Mouse (Mus musculus) ES-CJ7 (cell line): ENCODE results near the gene Nubp1.

Source experiments
- DNase-seq: peaks from one replicate; pipeline ENCODE4 v3.0.0; 2011; ENCODE audit warnings: low read depth, low spot score

Gene Nubp1

DNA sequence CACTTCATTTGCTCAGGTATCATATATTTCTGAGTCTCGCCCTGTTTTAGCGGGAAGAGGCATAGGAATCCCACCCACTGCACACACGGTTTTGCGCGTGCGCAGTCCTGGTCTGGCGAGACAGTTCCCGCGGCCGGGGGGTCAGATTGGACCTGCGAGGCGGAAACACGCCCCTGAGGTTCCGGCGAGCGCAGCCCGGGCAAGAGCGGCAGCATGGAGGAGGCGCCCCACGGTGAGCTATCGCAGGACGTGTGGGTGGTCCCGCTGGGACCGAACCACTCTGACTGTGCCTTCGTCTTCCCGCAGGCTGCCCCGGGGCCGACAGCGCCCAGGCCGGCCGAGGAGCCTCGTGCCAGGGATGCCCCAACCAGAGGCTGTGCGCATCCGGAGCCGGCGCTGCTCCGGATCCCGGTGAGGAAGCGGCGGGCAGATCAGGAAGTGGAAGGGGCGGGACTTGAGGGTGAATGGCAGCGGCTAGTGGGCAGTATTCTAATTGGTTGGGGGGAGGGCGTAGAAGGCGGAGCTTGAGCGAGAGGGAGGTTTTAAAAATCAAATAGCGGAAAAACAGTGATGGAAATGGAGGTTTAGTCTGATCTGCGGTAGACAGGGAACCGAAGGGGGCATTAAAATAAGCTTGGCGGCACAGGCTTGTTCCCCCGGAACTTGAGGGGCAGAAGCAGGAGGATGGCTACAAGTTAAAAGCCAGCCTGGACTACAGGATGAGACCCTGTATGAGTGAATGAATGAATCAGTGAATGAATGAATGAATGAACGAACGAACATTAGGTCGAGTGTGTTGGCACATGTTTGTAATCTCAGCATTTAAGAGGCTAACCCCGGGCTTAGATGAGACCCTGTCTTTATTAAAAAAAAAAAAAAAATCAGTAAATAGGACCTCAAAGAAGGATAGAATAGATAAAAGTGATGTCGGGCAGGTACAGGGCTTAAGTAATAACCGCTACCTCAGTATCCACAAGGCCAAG, at the start of gene Nubp1:
TSS of gene Nubp1 (plus strand) at position 185 of the 983 bp plus-strand sequence.
- peak; percentile 96 for DNase-seq

DNA sequence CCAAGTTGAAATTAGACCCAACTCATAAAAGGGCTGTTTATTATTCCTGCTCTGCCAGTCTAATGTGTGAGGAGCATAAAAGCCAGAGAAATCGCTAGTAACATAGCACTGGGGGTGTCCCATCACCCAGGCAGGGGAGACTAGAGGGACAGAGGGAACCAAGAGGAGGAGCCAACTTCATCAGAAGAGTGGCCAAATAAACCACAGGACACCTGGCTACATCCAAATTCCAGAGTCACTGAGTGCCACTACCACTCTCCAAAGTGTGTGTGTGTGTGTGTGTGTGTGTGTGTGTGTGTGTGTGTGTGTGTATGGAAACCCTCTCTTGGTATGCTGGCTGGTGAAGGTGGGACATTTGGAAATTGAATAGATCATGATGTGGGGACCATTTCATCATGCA, 48.7 kb upstream of the Nubp1 start:
- DNase-seq = no peak

DNA sequence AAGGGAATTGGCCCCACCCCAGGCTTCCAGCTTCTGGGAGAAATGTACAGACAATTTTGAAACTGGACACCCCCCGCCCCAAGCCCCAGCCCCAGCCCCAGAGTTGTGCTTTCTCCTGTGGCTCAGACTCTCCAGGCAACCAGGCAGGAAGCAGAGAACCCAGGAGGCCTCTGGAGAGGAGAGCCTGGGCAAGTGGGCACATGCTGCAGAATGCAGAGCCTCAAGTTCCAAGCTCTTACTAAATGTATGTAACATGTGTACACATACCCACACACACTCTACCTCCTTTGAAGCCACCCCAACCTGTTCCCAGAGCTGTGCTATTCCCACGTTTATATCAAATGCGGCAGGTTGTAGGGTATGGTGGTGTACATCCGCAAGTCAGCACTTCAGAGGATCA, 46.0 kb upstream of the Nubp1 start:
- DNase-seq = no peak

DNA sequence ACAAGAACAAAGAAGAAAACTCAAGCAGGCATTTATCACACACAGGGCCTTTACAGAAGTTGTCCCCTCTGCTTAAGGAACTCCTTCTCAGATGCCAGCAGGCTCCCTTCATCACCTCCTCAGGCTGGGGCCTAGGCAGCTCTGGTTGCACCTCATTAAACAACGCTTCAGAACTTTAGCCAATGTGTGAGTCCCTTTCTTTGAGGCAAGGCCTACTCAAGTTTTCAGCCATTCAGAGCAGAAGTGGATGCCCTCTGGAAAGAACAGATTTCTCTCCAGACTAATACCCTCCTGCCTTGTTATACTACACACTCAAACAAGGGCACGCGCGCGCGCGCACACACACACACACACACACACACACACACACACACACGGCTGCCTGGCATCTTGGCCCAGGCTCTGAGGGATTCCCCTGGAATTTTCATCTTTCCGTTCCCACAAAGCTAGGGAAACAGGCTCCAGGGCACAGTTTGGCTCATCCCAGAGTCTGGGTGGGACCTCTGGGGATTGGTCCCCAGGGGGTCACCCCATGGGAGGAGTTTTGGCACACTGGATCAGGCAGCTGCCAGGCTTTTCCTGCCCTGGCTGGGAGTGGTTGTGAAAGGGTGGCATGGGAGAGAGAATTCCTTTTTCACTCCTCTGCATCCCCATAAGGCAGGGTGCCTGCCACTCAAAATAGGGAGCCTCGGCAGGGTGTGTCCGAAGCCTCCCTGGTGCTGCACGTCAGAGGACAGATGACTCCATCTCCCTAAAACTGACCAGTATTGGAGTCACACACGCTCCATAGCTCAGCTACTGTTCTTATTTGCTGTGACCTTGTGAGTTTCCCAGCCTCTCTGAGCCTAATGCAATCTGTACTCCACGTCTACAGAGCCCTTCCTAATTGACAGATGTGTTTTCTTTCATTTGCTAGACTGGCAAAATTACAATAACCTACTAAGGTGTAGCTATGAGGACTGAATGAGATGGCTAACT, 45.2 kb upstream of the Nubp1 start:
- peak; percentile 17 for DNase-seq

DNA sequence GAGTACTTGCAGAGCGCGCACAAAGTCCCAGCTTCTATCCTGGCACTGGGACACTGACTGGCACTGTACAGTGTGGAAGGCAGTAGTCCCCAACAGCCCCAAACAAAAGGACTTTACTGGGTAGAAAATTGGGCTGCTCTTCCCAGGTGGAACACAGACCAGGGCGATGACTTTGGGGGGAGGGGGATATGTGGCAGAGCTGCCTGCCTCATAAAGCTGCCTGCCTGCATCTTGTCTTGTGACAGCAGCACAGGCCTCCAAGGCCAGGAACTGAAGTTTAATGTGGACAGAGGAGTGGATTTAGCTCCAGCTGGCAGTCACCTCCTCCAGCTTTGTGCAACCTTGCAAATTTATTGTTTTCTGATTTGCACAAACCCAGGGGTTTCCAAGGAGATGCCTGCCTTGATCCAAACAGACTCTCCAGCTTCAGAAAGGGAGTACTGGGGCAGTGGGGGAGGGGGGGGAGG, 42.2 kb upstream of the Nubp1 start:
- DNase-seq = no peak

DNA sequence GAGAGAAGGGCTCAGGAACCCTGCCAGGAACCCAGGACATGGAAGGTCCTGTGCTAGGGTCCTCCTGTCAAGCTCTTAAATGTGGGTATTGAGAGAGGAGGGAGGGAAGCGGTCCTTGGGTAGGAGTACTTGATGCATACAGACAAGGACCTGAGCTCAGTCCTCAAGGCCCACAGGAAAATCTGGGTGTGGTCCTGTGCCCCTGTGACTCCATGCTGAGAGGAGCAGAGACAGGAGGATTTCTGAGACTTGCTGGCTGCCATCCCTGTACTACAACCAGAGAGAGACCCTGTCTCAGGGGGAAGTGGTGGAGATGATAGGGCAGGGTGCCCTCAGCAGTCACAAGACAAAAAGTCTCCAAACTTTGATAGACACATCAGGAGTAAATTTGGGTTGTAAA, 41.8 kb upstream of the Nubp1 start:
- peak; percentile 57 for DNase-seq

DNA sequence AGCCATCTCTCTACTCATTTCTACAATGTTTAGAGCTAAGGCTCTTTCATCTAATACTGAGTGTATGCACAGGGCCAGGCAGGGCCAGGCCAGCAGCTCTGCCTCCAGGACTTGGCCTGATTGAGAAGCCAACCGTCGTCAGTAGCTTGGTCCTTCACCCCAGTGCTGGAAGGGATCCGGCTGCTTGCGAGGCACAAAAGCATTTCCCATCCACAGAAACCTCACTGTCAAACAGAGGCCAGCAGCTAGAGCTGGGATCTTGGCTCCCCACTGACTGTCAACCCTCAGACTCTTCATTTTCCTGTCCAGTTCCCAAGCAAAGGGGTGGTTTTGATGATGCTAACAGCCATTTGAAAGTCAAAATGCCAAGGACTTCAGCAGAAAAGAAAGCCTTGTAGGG, 39.4 kb upstream of the Nubp1 start:
- DNase-seq = no peak

DNA sequence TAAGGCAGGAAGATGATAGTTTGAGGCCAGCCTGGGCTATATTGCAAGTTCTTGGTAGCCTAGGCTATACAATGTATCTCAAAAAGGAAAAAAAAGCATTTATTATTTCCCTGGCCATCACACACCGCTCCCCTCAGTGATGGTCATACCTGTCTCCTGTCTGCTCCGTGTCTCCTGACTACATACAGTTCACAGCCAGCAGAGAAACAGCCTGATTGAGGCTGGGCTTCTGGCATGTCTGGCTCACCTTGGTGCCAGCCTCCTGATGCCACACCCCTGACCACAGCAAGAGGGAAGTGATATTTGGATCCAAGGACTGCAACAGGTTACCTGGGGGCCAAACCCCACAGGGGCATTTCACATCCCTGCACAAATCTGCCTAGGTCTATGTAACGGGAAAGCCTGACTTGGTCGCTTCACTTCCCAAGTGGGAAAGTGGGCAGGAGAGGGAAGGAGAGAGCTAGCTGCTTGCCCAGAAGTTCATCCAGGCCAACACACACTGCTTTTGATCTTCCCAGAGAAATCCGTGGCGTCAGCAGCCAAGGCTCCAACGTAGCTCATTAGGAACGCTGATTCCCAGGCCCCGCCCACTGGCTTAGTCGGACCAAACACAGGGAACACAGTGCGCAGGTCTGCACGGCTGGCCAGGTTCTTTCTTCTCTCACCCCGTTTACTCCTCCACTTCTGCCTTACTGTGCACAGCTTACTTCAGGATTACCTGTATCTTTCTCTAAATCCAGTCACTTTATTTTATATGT, 37.3 kb upstream of the Nubp1 start:
- peak; percentile 52 for DNase-seq

DNA sequence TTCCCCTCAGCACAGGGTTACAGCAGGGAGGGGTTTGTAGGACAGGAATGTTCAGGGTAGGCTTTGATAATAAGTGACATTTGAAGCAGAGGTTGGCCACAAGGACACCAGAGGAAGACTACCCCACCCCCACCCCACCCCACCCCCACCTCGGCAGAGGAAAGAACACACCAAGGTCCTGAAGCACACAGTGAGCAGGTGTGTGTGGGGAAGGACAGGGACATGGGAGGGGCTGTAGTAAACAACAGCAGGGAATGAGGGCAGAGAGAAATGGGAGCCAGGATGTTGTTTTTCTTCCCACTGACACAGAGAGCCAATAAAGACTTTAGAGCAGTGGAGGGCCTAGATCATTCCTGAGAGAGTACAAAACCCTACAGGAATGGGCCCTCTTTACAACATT, 34.5 kb upstream of the Nubp1 start:
- no peak for DNase-seq

DNA sequence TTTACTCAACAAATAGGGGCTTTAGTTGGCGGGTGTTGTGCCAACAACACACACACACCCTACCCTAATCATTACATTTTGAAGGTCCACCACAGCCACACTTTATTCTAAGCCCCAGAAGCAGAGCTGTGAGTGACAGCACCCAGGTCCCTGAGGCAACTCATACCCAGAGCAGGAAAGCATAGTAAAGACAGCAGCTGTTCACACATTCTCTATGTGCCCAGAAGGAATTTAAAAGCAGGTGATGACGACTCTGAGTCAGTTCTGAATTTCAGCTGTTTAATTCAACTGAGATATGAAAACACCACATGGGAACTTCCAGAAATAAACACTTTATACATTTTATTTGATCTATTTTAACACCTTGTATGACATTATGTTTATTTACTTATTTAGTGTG, 32.2 kb upstream of the Nubp1 start:
- DNase-seq = no peak

DNA sequence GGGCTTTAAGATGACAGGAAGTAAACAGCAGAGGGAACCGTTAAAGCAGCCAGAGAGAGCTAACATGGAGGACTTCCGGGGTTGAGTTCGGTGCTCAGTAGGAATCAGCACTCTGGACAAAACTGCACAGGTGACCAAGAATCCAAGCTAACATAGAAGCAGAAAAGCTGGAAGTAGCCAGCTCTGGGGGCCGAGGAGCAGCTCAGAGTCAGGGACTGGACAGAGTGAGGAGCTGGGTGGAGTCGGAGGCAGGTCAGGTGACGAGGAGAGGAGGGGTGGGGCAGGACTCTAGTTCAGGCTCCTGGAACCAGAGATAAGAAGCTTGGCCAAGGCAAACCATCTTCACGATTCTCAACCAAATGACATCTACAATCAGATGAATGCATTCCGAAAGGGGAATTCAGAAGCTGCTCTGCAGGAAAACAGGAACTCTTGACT, 27.7 kb upstream of the Nubp1 start:
- DNase-seq = no peak

DNA sequence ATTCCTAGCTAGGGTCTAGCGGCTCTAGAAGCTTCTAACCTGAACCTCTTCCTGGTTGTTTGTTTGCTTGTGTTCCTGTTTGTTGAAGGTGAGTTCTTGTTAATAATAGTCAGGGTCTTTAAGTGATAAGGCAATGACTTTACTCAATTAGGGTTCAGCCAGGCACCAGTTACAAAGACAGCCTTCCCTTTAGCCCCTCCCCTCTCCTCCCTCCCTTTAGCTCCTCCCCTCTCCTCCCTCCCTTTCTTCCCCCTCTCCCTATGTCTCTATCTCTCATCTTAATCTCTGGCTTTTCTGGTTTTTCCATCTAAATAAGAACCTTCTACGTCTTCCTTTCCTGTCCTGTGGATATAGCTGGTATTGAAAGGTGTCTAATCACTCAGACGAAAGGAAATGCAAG, 27.2 kb upstream of the Nubp1 start:
- no peak for DNase-seq

DNA sequence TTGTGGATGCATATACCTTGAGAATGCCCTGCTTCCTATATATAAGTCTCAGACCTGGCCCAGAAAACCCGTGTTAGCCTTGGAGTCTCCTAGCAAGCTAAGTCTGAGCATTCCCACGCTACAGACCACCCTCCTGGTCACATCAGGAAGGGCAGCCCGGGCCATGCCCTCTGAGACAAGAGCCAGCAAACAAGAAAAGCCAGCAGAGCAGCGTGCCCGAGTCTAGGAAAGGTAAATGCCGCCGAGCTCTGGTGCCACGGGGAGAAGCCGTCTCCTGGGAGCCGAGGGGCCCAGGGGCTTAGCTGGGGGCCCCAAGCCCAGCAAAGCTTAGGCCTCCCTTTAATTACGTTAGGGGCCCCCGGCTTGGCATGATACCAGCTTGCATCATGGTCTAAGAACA, 26.5 kb upstream of the Nubp1 start:
- DNase-seq = no peak

DNA sequence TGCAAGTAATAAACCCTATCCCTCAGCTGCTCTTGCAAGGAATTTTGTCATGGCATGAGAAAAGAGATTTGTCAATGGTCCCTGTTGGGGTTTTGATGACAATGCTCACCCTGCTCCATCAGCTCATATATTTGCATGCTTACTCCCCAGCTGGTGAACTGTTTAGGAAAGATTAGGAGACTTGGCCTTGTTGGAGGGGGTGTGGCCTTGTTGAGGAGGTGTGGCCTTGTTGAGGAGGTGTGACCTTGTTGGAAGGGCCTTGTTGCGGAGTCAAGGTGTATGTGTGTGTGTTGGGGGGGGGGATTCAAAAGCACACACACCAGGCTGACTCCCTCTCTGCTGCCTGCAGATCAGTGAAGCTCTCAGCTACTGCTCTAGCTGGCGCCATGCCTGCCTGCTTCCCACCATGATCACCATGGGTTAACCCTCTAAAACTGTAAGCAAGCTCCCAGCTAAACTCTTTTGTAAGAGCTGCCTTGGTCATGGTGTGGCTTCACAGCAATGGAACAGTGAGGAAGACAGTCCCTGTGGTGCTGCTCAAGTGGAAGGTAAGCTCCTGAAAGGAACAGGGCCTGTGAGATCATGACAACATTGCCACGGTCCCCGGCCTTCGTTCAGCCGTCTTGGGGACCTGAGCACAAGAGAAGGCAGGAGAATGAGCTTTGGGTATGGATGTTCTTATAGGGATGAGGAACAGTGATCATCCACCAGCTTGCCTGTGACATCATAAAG, 22.9 kb upstream of the Nubp1 start:
- no peak for DNase-seq

DNA sequence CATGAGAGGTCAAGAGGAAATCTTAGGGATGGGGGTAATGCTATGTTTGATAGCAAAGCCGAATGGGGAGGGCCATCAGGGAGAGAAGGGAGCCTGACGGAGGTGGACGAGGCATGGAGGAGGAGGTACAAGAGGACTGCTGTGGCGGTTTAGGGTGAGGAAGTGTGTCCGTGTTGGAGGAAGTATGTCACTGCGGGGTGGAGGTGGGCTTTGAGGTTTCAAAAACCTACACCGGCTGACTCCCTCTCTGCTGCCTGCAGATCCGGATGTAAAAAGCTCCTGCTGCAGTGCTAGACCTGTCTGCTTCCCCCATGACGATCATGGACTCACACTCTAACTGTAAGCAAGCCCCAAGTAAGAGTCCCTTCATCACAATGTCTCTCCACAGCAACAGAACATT, 19.2 kb upstream of the Nubp1 start:
- no peak for DNase-seq

DNA sequence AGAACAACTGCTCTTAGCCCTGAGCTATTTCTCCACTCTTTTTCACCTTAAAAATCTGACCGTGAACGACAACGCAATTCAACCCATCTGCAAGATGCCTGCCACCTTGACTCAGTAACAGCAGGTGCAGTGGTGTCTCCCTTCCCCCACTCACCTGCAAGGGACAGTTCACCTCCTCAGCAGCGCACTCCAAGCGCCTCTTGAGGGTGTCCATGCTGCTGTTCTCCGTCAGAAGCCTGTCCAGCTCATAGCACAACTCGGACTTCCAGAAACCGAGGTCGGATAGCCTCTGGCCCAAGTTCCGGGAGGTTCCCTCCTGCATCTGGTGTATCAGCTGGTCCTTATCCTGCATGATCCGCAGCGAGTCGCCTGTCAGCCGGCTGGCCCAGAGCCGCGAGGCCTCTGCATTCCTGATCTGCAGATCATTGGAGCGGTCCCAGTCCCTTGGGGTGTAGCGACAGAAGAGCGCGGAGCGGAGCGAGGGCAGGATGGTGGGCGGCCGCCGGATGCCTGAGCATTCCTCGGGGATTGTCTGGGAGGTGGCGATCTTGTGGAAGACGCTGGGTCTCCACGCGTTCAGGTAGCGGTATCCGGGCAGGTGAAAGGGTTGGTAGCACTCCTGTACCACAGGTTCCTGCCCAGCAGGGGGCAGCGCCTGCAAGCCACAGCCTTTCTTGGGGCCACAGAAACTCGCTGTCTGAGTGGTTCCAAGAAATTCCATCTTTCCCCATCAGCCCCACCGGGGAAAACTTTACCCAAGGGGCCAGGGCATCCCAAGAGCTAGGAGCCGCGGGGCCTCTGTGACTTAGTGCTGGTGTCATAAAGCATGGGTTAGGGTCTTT, 16.8 kb upstream of the Nubp1 start, which contains the start of gene Tekt5:
TSS of gene Tekt5 (minus strand) at position 792 of the 842 bp plus-strand sequence.
- DNase-seq = peak; percentile 64

DNA sequence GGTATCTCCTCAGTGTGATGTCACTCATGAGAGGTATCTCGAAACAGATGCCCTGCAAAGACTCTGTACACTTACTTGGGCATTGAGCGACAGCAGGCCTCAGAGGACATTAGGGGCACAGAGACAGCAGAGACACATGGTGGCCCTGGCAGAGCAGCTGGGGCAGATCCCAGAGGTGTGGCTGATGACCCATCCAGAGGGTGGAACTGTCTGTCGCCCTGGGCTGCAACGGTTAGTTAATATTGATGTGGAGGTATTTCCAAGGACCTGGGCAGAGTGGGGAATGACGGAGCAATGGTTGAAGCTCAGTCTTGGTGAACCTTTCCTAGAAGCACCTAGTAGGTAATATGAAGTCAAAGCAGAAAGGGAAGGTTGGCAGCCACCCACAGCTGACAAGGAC, 13.0 kb upstream of the Nubp1 start:
- DNase-seq = no peak

DNA sequence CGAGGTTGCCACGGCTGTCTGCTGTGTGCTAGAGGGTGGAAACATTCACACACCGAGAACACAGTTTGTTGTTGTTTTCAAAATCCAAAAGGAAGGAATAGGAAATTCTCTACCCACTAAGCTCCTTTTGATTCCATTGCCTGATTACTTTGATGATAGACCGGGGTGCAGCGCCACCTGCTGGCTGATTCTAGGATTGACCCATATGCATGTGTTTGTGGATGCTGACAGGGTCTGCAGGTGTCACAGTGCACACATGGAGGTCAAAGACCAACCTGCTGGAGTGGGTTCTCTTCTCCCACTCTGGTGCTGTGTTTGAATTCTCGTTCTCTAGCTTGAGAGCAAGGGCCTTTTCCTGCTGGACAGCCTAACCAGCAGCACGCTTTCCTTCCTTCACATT, 12.6 kb upstream of the Nubp1 start:
- DNase-seq = peak; percentile 87

DNA sequence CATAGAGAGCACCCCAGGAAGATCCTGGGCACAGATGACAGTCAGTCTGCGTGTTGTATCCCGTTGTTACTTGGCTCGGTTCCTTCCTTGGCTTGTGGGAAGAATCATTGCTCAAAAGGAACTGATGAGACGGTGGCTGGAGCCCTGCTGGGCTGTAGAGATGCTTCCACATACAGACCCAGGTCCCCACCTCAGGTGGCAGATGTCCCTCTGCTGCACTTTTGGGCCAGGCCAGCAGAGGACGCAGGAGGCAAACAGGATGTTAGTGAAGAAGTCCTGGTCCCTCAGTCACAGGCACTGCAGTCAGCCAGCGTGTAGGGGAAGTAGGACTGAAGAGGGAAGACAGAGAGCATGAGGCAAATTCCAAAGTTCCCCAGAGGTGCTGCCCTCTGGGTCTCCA, 4.2 kb downstream of the Nubp1 start:
- DNase-seq = peak; percentile 60

DNA sequence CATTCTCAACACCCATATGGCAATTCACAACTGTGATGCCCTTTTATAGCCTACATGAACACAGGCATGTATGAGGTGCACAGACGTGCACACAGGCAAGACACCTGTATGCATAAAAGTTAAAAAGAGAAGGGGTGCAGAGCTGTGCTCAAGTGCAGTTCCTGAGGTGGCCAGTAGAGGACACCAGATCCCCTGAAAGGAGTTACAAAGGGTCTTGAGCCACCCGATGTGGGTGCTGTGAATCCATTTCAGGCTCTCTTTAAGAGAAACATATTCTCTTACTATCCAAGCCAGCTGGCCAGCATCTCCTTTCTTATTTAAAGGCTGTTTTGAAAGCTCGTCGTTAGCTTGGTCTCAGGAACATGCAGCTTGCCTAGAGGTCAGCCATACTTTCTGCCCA, 5.1 kb downstream of the Nubp1 start:
- peak; percentile 57 for DNase-seq
